ENCODE assay signal across 15 mouse cellular contexts in the genomic region with DNA sequence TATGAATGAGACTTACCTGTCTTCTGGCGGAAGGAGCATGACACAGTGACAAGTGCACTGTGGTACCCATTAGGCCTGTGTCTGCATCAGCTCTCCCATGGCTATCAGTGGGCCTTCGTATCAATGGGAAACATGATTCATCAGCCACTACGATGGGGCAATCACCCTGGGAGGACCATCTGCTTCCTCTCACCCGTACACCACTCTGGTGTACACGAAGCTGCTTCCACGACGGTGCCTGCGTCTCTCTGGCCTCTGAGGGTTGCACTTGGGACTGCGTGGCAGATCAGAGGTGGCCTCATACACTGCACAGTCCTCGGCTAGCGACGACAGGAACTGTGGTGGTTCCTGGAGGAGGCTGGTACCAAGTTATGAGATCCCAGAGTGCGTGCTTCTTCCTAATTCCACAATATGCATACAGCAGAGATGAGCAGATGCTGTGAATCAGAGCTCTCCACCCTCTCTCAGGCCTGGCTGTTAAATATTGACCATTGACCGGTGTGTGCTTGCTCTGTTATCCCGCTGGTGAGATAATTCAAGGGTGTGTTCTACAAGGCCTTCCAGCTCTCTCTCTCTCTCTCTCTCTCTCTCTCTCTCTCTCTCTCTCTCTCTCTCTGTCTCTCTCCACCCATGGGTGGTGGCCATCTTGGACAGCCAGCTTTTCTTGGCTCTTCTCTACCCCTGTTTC. TPM values are rescaled to one million over a fixed set of nuclear protein-coding genes. Genes with fewer than 3 reads are reported as not detected.
DNase-seq lines count a peak whose midpoint lies in the region; ATAC-seq and TF ChIP-seq lines count a peak whose summit lies in the region.
"Had no signal": no experiment of that assay in that cellular context is flagged by ENCODE, and none has a peak within 500 bp of the region (broad histone marks: within the 10 kb centered on the region; RNA-seq: fewer than 3 reads in every experiment).

No protein-coding gene starts in this region.

- no peak overlapping the region for H3K4me3 ChIP-seq in liver, adult 2 months (ENCODE audit: insufficient read depth, low read depth, low read length)
- no peak overlapping the region for H3K4me3 ChIP-seq in intestine, embryonic 15.5 days (replicated peaks)
- no peak overlapping the region for H3K4me3 ChIP-seq in liver, postnatal 0 days (ENCODE audit: low read depth, low read length)
- H3K4me3 ChIP-seq: limb, embryonic 10.5 days; lung, embryonic 15.5 days; midbrain, embryonic 10.5 days had no signal

- DNase-seq in liver, adult 2 months (ENCODE audit: extremely low read depth, low read depth, low spot score) = peak; percentile 63
- no peak for DNase-seq in liver
- no peak for DNase-seq in liver, postnatal 0 days
- peak; percentile 44 for DNase-seq in yolk sac, embryonic 10.5 days (ENCODE audit: low spot score)
- DNase-seq in spleen, postnatal 10 days (ENCODE audit: low spot score in 2 of 2) = no peak
- DNase-seq in layer of hippocampus, adult 9-11 months = no peak
- DNase-seq: cerebellum, adult 8-10 months; forebrain, postnatal 0 days; gastrocnemius, postnatal 10 days; kidney, postnatal 25 days had no signal

- no peak overlapping the region for H3K9ac ChIP-seq in liver, adult 2 months (ENCODE audit: low read depth, low read length)
- H3K9ac ChIP-seq in intestine, embryonic 15.5 days = no peak overlapping the region
- H3K9ac ChIP-seq in liver, postnatal 0 days (replicated peaks) = no peak overlapping the region
- H3K9ac ChIP-seq: forebrain, postnatal 0 days; lung, embryonic 15.5 days had no signal

- TF ChIP-seq EP300 in liver, postnatal 0 days (IDR thresholded peaks at IDR 0.05; ENCODE audit: low read depth) = no peak

- peak overlapping the region; percentile 20; the same call in 1 of the 2 replicates for H3K4me2 ChIP-seq in intestine, embryonic 15.5 days (replicated peaks)
- H3K4me2 ChIP-seq in liver, postnatal 0 days (ENCODE audit: low read depth, low read length) = no peak overlapping the region; the same call in 1 of the 2 replicates
- H3K4me2 ChIP-seq: lung, embryonic 15.5 days had no signal

- peak; percentile 94 for ATAC-seq in intestine, embryonic 15.5 days
- ATAC-seq in liver, postnatal 0 days = peak; percentile 50
- ATAC-seq: CD4-positive, CD25-positive, alpha-beta regulatory T cell, adult 4 months; forebrain, postnatal 0 days had no signal

- no peak for TF ChIP-seq CTCF in liver, adult 2 months (IDR thresholded peaks at IDR 0.05; ENCODE audit: low read depth, low read length)
- TF ChIP-seq CTCF in liver, postnatal 0 days (IDR thresholded peaks at IDR 0.05; ENCODE audit: low read depth) = no peak

- H3K79me2 ChIP-seq in liver, adult 2 months (ENCODE audit: control insufficient read depth, insufficient read depth, low read length) = no peaks in the 10 kb centered on the region

- H3K36me3 ChIP-seq in liver, adult 2 months (ENCODE audit: control insufficient read depth, insufficient read depth, low read length) = no peaks in the 10 kb centered on the region
- no peaks in the 10 kb centered on the region for H3K36me3 ChIP-seq in intestine, embryonic 15.5 days
- no peaks in the 10 kb centered on the region for H3K36me3 ChIP-seq in liver, postnatal 0 days (replicated peaks; ENCODE audit: insufficient read depth, low read length)
- H3K36me3 ChIP-seq: limb, embryonic 10.5 days; lung, embryonic 15.5 days; midbrain, embryonic 10.5 days had no signal

- 45% methylated on average over 15 of the region's 15 CpGs for WGBS in liver, adult 2 months
- 58% methylated on average over 15 of the region's 15 CpGs for WGBS in intestine, embryonic 15.5 days
- 33% methylated on average over 15 of the region's 15 CpGs for whole genome bisulfite sequencing in liver, postnatal 0 days (ENCODE audit: insufficient replicate concordance)

- H3K4me1 ChIP-seq in liver, adult 2 months (ENCODE audit: control insufficient read depth, insufficient read depth, low read length) = no peaks in the 10 kb centered on the region
- H3K4me1 ChIP-seq in intestine, embryonic 15.5 days (replicated peaks) = peaks cover 3% of the 10 kb centered on the region
- H3K4me1 ChIP-seq in liver, postnatal 0 days (ENCODE audit: insufficient read depth) = peaks cover 26% of the 10 kb centered on the region
- H3K4me1 ChIP-seq: lung, embryonic 15.5 days had no signal

- no peak overlapping the region for H3K27ac ChIP-seq in liver, adult 2 months (replicated peaks; ENCODE audit: insufficient read depth, low read depth, low read length)
- no peak overlapping the region for H3K27ac ChIP-seq in intestine, embryonic 15.5 days
- peak overlapping the region; percentile 19 for H3K27ac ChIP-seq in liver, postnatal 0 days (ENCODE audit: low read depth)
- H3K27ac ChIP-seq: limb, embryonic 10.5 days; lung, embryonic 15.5 days; midbrain, embryonic 10.5 days had no signal

- no peak for TF ChIP-seq POLR2A in liver, adult 2 months (IDR thresholded peaks at IDR 0.05; ENCODE audit: extremely low read depth, insufficient read depth, low read length)

- H3K9me3 ChIP-seq in intestine, embryonic 15.5 days = no peaks in the 10 kb centered on the region; the same call in 1 of the 2 replicates
- peaks cover 2% of the 10 kb centered on the region; the same call in 1 of the 2 replicates for H3K9me3 ChIP-seq in liver, postnatal 0 days (ENCODE audit: low read length)
- H3K9me3 ChIP-seq: limb, embryonic 10.5 days; midbrain, embryonic 10.5 days had no signal

- no peaks in the 10 kb centered on the region for H3K27me3 ChIP-seq in liver, adult 2 months (ENCODE audit: control insufficient read depth, insufficient read depth, low read length)
- no peaks in the 10 kb centered on the region for H3K27me3 ChIP-seq in intestine, embryonic 15.5 days (replicated peaks)
- H3K27me3 ChIP-seq in liver, postnatal 0 days (ENCODE audit: insufficient read depth, low read length) = no peaks in the 10 kb centered on the region
- H3K27me3 ChIP-seq: lung, embryonic 15.5 days had no signal

RNA-seq across cellular contexts. Expression of a gene that starts 9.6 kb away (rescaled TPM):
- total RNA-seq in liver, adult 2 months (2014; rRNA removed) = 7.9 and 8.7 TPM in 2 replicates
- polyA plus RNA-seq in liver, adult 2 months (2012; rRNA removed) = 4.5 and 4.6 TPM in 2 replicates
- polyA plus RNA-seq in intestine, embryonic 15.5 days (2015; fragmentation: Nextera tagmentation; extraction: Ambion mirVana) = 22.3 and 24.1 TPM in 2 replicates
- polyA plus RNA-seq in liver, postnatal 0 days (2015; fragmentation: Nextera tagmentation; extraction: Ambion mirVana) = 10.8 and 11.5 TPM in 2 replicates

Comparison
In these comparisons a context has a peak if more than half of its experiments do, and no peak if none do; other contexts are left out.
1. DNase-seq: peak in liver, adult 2 months (single experiment) and yolk sac, embryonic 10.5 days (single experiment); none in liver (single experiment), liver, postnatal 0 days (single experiment), spleen, postnatal 10 days (0 of 2) and layer of hippocampus, adult 9-11 months (single experiment).